Mouse (Mus musculus) heart, embryonic 14.5 days (tissue): ENCODE measurements around the gene Mrpl58. TPM values are rescaled to one million over a fixed set of nuclear protein-coding genes. Genes with fewer than 3 reads are reported as not detected.

Experiments
- ATAC-seq: fragments of 200-750 bp; cut with Nextera tagmentation; 2 replicates; pipeline ENCODE4 v1.8.0; 2017; ENCODE audit warnings: low read depth, moderate TSS enrichment; ENCODE audit not compliant: insufficient number of reproducible peaks, insufficient read depth, low FRiP score
- H3K27ac ChIP-seq, 2 experiments: fragments of 200-500 bp in 1 of 2; fragments of 300-500 bp in 1 of 2; sonication (generic) in 1 of 2; replicated peaks in 1 of 2; 2 replicates each; pipeline ENCODE4 v1.5.1; 2012 to 2014; ENCODE audit warnings: low read depth in 2 of 2, low read length in 2 of 2, control low read depth in 1 of 2, mild to moderate bottlenecking in 1 of 2, mixed read lengths in 1 of 2; ENCODE audit not compliant: control insufficient read depth in 1 of 2, insufficient read depth in 1 of 2
- H3K27me3 ChIP-seq: fragments of 300-500 bp; sonication (generic); 2 replicates; pipeline ENCODE4 v1.6.1; 2014; ENCODE audit warnings: mild to moderate bottlenecking, low read length, control low read depth; ENCODE audit not compliant: control insufficient read depth, insufficient read depth
- H3K36me3 ChIP-seq: fragments of 300-500 bp; sonication (generic); 2 replicates; pipeline ENCODE4 v1.6.1; 2014; ENCODE audit warnings: mild to moderate bottlenecking, control low read depth, low read length, mixed read lengths; ENCODE audit not compliant: control insufficient read depth, insufficient read depth
- H3K4me1 ChIP-seq, 2 experiments: fragments of 200-500 bp in 1 of 2; fragments of 300-500 bp in 1 of 2; sonication (generic) in 1 of 2; 2 replicates each; pipeline ENCODE4 v1.6.1; 2012 to 2014; ENCODE audit warnings: low read length in 2 of 2, control low read depth in 1 of 2, mixed read lengths in 1 of 2; ENCODE audit not compliant: control insufficient read depth in 2 of 2, insufficient read depth in 2 of 2
- H3K4me2 ChIP-seq: fragments of 300-500 bp; sonication (generic); 2 replicates; pipeline ENCODE4 v1.6.1; 2014; ENCODE audit warnings: mild to moderate bottlenecking, low read length
- H3K4me3 ChIP-seq, 2 experiments: fragments of 200-500 bp in 1 of 2; fragments of 300-500 bp in 1 of 2; sonication (generic) in 1 of 2; 2 replicates each; pipeline ENCODE4 v1.5.1; 2012 to 2014; ENCODE audit warnings: low read length in 2 of 2, mild to moderate bottlenecking in 2 of 2, control low read depth in 1 of 2, low read depth in 1 of 2, moderate library complexity in 1 of 2; ENCODE audit not compliant: control insufficient read depth in 1 of 2, insufficient read depth in 1 of 2
- H3K9ac ChIP-seq: fragments of 300-500 bp; sonication (generic); 2 replicates; pipeline ENCODE4 v1.6.1; 2014; ENCODE audit warnings: mild to moderate bottlenecking, low read length
- H3K9me3 ChIP-seq: fragments of 300-500 bp; sonication (generic); 2 replicates; pipeline ENCODE4 v1.6.1; 2016; ENCODE audit warnings: low read length, control low read depth; ENCODE audit not compliant: control insufficient read depth
- WGBS: fragments of 180-500 bp; shearing (Covaris S2); extraction: QIAGEN DNeasy Blood & Tissue Kit; methylation state at CpG from one replicate; pipeline ENCODE4 v1.1.7; 2014; 5-methylcytosine and 5-hydroxymethylcytosine counted together
- polyA plus RNA-seq: library from polyadenylated mRNA; unstranded; fragments of >200 nt; fragmentation: Nextera tagmentation; extraction: Ambion mirVana; gene quantifications from 2 replicates; pipeline ENCODE4 v1.2.1, GENCODE M21; 2014

Mrpl58 gene
- polyA plus RNA-seq, 1 experiment from 2014 or later: 195 TPM

GRCm38 (mm10) chr11:115439906-115440595, 36.5 kb downstream of the Mrpl58 start, which contains the start of gene Trim80:
Gene Trim80 (plus strand): TSS chr11:115440545.
- no peaks in the 10 kb centered on the region for H3K27me3 ChIP-seq
- ATAC-seq: no peak
- H3K36me3 ChIP-seq: no peaks in the 10 kb centered on the region
- no peak within 1 kb of the TSS for H3K4me3 ChIP-seq
- H3K9me3 ChIP-seq: peaks cover 7% of the 10 kb centered on the region
- H3K4me2 ChIP-seq: no peak within 1 kb of the TSS
- WGBS: 92% methylated on average over 9 of the region's 9 CpGs
- no peak within 1 kb of the TSS for H3K27ac ChIP-seq
- H3K4me1 ChIP-seq: peaks cover 6 to 12% of the 10 kb centered on the region in 2 experiments; a peak in 3 of 4 replicates
- no peak within 1 kb of the TSS for H3K9ac ChIP-seq

- Histone ChIP-seq H3K27ac (no peak overlapping the region), H3K27me3 (no peaks in the 10 kb centered on the region), H3K36me3 (no peaks in the 10 kb centered on the region), H3K9ac (no peak overlapping the region), H3K4me2 (no peak overlapping the region), H3K4me1 (peaks cover 2 to 4% of the 10 kb centered on the region in 2 experiments), H3K9me3 (peaks cover 7% of the 10 kb centered on the region), H3K4me3 (no peak overlapping the region)
- no peak for ATAC-seq
- 42% methylated on average over 15 of the region's 15 CpGs for WGBS
Observed at GRCm38 (mm10) chr11:115441417-115441816, 37.9 kb downstream of the Mrpl58 start.

GRCm38 (mm10) chr11:115446906-115447305, 43.4 kb downstream of the Mrpl58 start:
- H3K4me3 ChIP-seq: no peak overlapping the region
- H3K27me3 ChIP-seq: no peaks in the 10 kb centered on the region
- no peak overlapping the region for H3K9ac ChIP-seq
- H3K4me1 ChIP-seq: peaks cover 19 to 28% of the 10 kb centered on the region in 2 experiments
- peak overlapping the region; percentile 41 for H3K4me2 ChIP-seq
- 5% methylated on average over 3 of the region's 3 CpGs for WGBS
- ATAC-seq: 0 out of 2 replicates have a peak, but pooled peaks have one; percentile 17
- H3K27ac ChIP-seq: peak overlapping the region; percentile 42 to 81
- no peaks in the 10 kb centered on the region for H3K36me3 ChIP-seq
- no peaks in the 10 kb centered on the region for H3K9me3 ChIP-seq

GRCm38 (mm10) chr11:115447321-115447885, 43.9 kb downstream of the Mrpl58 start:
- ATAC-seq: no peak
- H3K27ac ChIP-seq: peak overlapping the region; percentile 42 to 81; a peak in 3 of 4 replicates

GRCm38 (mm10) chr11:115448075-115448474, 44.5 kb downstream of the Mrpl58 start:
- H3K36me3 ChIP-seq: no peaks in the 10 kb centered on the region
- no peak overlapping the region for H3K4me2 ChIP-seq
- ATAC-seq: no peak

More at GRCm38 (mm10) chr11:115447321-115447885, 43.9 kb downstream of the Mrpl58 start:
- H3K9ac ChIP-seq: no peak overlapping the region
- H3K4me3 ChIP-seq: no peak overlapping the region
- H3K4me2 ChIP-seq: peak overlapping the region; percentile 41; the same call in 1 of the 2 replicates
- peaks cover 19 to 28% of the 10 kb centered on the region in 2 experiments for H3K4me1 ChIP-seq
- 83% methylated on average over 11 of the region's 11 CpGs for WGBS
- H3K9me3 ChIP-seq: no peaks in the 10 kb centered on the region
- H3K27me3 ChIP-seq: no peaks in the 10 kb centered on the region
- no peaks in the 10 kb centered on the region for H3K36me3 ChIP-seq

GRCm38 (mm10) chr11:115448998-115449397, 45.4 kb downstream of the Mrpl58 start:
- H3K4me1 ChIP-seq: peaks cover 25 to 33% of the 10 kb centered on the region in 2 experiments
- H3K4me3 ChIP-seq: no peak overlapping the region
- H3K27me3 ChIP-seq: no peaks in the 10 kb centered on the region
- no peak for ATAC-seq
- no peaks in the 10 kb centered on the region for H3K36me3 ChIP-seq
- H3K9me3 ChIP-seq: no peaks in the 10 kb centered on the region
- WGBS: 64% methylated on average over 7 of the region's 7 CpGs
- H3K4me2 ChIP-seq: no peak overlapping the region
- no peak overlapping the region for H3K9ac ChIP-seq
- no peak overlapping the region for H3K27ac ChIP-seq

More at GRCm38 (mm10) chr11:115448075-115448474, 44.5 kb downstream of the Mrpl58 start:
- Histone ChIP-seq H3K4me3 (no peak overlapping the region), H3K9ac (no peak overlapping the region), H3K9me3 (no peaks in the 10 kb centered on the region), H3K27me3 (no peaks in the 10 kb centered on the region), H3K4me1 (peaks cover 19 to 28% of the 10 kb centered on the region in 2 experiments), H3K27ac (no peak overlapping the region)
- 90% methylated on average over 16 of the region's 16 CpGs for WGBS

GRCm38 (mm10) chr11:115450176-115450575, 46.6 kb downstream of the Mrpl58 start:
- no peak for ATAC-seq
- no peaks in the 10 kb centered on the region for H3K9me3 ChIP-seq
- H3K27ac ChIP-seq: no peak overlapping the region
- no peaks in the 10 kb centered on the region for H3K27me3 ChIP-seq
- H3K4me1 ChIP-seq: peaks cover 25 to 33% of the 10 kb centered on the region in 2 experiments
- H3K9ac ChIP-seq: no peak overlapping the region
- no peak overlapping the region for H3K4me2 ChIP-seq
- 89% methylated on average over 7 of the region's 7 CpGs for WGBS
- H3K36me3 ChIP-seq: no peaks in the 10 kb centered on the region
- no peak overlapping the region for H3K4me3 ChIP-seq
